Mouse (Mus musculus): Measurements from ENCODE around the gene Slc45a1.

GRCm38 (mm10) chr4:150661886-150662285 lies 9.9 kb upstream of the Slc45a1 start:
- TF ChIP-seq POLR2A (IDR thresholded peaks at IDR 0.05; ENCODE audit: low read depth, low read length) (no peak), CTCF (IDR thresholded peaks at IDR 0.05; ENCODE audit: borderline replicate concordance, insufficient read depth, low read length) (no peak)
